Mouse (Mus musculus): Measurements from ENCODE around the gene Brca1. TPM values are rescaled to one million over a fixed set of nuclear protein-coding genes. Genes with fewer than 3 reads are reported as not detected.
A peak's percentile ranks its signal among the peaks of the same experiment; 100 is the strongest.

Brca1 gene
- polyA plus RNA-seq, 1 experiment from 2014 or later: 1.4 TPM

DNA sequence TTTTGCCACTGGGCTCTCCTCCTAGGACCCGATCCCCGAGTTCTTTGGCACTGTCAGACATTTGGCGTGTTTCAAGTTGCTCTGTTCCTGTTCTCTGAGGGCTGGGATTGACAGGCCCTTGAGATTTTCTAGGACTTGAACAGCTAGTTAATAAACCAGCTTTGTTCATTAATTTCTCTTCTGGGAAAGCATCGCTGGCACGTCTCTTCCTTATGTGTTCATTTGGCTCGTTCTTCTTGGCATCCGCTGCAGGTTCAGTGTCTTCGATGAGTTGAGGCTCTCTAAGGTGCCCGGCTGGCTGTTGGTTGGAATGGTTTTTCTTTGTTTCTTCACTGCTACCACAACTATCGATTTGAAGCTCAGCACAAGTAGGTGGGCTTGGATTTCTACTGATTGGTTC is 26.7 kb downstream of the Brca1 start:
- ATAC-seq (ENCODE audit: low FRiP score): no peak
- peaks cover 8% of the 10 kb centered on the region for H3K4me1 ChIP-seq
- H3K4me2 ChIP-seq: no peak overlapping the region
- H3K27me3 ChIP-seq (replicated peaks): no peaks in the 10 kb centered on the region
- no peak overlapping the region for H3K9ac ChIP-seq (replicated peaks)
- H3K9me3 ChIP-seq (replicated peaks): no peaks in the 10 kb centered on the region
- no peak overlapping the region for H3K4me3 ChIP-seq (replicated peaks)
- no peak overlapping the region for H3K27ac ChIP-seq (replicated peaks)
- WGBS: 82% methylated on average over 10 of the region's 10 CpGs
- no peaks in the 10 kb centered on the region for H3K36me3 ChIP-seq

DNA sequence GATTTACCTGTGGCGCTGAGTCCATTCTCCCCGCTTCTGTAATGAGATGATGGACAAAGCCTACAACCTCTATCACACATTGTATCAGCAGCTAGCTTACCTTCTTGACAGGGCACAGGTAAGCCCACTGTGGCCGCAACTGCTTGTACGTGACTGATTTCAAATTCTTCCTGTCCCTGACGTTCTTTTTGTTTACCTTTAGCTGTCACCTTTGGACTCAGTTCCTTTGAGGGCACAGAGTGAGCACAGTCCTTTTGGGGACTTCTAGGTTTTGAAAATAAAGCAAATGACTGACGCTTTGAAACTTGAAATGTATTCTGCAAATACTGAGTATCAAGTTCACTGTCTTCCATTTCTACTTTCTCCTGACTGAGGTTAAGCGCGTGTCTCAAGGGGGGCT is 27.3 kb downstream of the Brca1 start:
- H3K9ac ChIP-seq (replicated peaks): no peak overlapping the region
- no peak overlapping the region for H3K4me3 ChIP-seq (replicated peaks)
- H3K27me3 ChIP-seq (replicated peaks): no peaks in the 10 kb centered on the region
- ATAC-seq (ENCODE audit: low FRiP score): no peak
- 95% methylated on average over 8 of the region's 8 CpGs for WGBS
- H3K4me1 ChIP-seq: peaks cover 8% of the 10 kb centered on the region
- no peaks in the 10 kb centered on the region for H3K36me3 ChIP-seq
- H3K9me3 ChIP-seq (replicated peaks): no peaks in the 10 kb centered on the region
- no peak overlapping the region for H3K27ac ChIP-seq (replicated peaks)
- no peak overlapping the region for H3K4me2 ChIP-seq

DNA sequence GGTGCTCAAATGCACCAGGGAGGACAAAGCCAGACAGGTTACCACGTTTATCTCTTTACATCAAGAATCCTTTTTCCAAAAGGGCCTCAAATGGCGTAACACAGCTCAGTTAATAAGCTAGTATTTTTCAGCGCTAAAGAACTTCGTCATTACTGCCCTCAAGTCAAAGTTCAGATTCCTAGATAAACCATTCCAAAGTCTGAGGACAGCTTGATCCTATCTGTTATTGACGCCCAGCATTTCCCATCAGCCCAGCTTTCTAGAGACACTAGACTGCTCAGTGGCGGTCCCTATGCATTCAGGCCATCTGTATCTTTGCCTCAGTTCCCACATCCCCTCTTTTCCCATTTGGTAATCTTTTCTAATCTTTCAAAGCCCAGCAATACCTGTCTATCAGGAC is 32.4 kb downstream of the Brca1 start:
- 91% methylated on average over 6 of the region's 6 CpGs for WGBS
- Histone ChIP-seq H3K4me2 (no peak overlapping the region), H3K27me3 (replicated peaks) (no peaks in the 10 kb centered on the region), H3K4me3 (replicated peaks) (no peak overlapping the region), H3K9ac (replicated peaks) (no peak overlapping the region), H3K9me3 (replicated peaks) (no peaks in the 10 kb centered on the region), H3K36me3 (no peaks in the 10 kb centered on the region), H3K27ac (replicated peaks) (no peak overlapping the region), H3K4me1 (no peaks in the 10 kb centered on the region)
- no peak for ATAC-seq (ENCODE audit: low FRiP score)

GRCm38 (mm10) chr11:101518937-101519336 is 32.8 kb downstream of the Brca1 start:
- H3K27me3 ChIP-seq (replicated peaks): no peaks in the 10 kb centered on the region
- 76% methylated on average over 5 of the region's 5 CpGs for WGBS
- ATAC-seq (ENCODE audit: low FRiP score): no peak
- H3K4me1 ChIP-seq: no peaks in the 10 kb centered on the region
- H3K9ac ChIP-seq (replicated peaks): no peak overlapping the region
- H3K36me3 ChIP-seq: no peaks in the 10 kb centered on the region
- H3K9me3 ChIP-seq (replicated peaks): no peaks in the 10 kb centered on the region
- H3K4me2 ChIP-seq: no peak overlapping the region
- no peak overlapping the region for H3K4me3 ChIP-seq (replicated peaks)
- no peak overlapping the region for H3K27ac ChIP-seq (replicated peaks)

- no peaks in the 10 kb centered on the region for H3K36me3 ChIP-seq
- H3K4me1 ChIP-seq: no peaks in the 10 kb centered on the region
- no peak overlapping the region for H3K4me2 ChIP-seq
- no peaks in the 10 kb centered on the region for H3K9me3 ChIP-seq (replicated peaks)
- H3K9ac ChIP-seq (replicated peaks): no peak overlapping the region
- no peak overlapping the region for H3K4me3 ChIP-seq (replicated peaks)
- 93% methylated on average over 7 of the region's 7 CpGs for WGBS
- no peak overlapping the region for H3K27ac ChIP-seq (replicated peaks)
- no peaks in the 10 kb centered on the region for H3K27me3 ChIP-seq (replicated peaks)
- ATAC-seq (ENCODE audit: low FRiP score): no peak
These were observed 44.7 kb downstream of the Brca1 start for GRCm38 (mm10) chr11:101507090-101507489.

GRCm38 (mm10) chr11:101506269-101506780 is 45.4 kb downstream of the Brca1 start:
- no peaks in the 10 kb centered on the region for H3K27me3 ChIP-seq (replicated peaks)
- no peak for ATAC-seq (ENCODE audit: low FRiP score)
- no peak overlapping the region for H3K9ac ChIP-seq (replicated peaks)
- 72% methylated on average over 5 of the region's 5 CpGs for WGBS
- H3K36me3 ChIP-seq: no peaks in the 10 kb centered on the region
- no peaks in the 10 kb centered on the region for H3K9me3 ChIP-seq (replicated peaks)
- no peak overlapping the region for H3K4me2 ChIP-seq
- no peak overlapping the region for H3K27ac ChIP-seq (replicated peaks)
- no peaks in the 10 kb centered on the region for H3K4me1 ChIP-seq
- no peak overlapping the region for H3K4me3 ChIP-seq (replicated peaks)

DNA sequence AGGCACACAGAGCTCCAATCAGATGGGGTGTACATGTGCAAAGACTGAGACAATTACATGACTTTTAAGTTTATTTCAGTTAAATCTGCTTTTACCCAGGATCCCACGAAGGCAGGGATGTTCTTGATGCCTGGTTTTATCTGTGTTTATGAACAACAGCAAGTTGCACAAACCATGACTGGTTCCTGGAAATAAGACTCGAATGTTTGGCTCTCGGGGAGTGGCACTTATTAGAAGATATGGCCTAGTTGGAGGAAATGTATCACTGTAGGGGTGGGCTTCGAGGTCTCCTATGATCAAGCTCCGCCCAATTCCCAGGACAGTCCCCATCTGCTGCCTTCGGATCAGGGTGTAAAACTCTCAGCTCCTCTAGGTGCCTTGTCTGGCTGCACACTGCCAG is 65.6 kb downstream of the Brca1 start:
- 64% methylated on average over 6 of the region's 6 CpGs for WGBS
- H3K9me3 ChIP-seq (replicated peaks): no peaks in the 10 kb centered on the region
- H3K27ac ChIP-seq (replicated peaks): no peak overlapping the region
- H3K4me2 ChIP-seq: no peak overlapping the region
- no peak overlapping the region for H3K9ac ChIP-seq (replicated peaks)
- no peaks in the 10 kb centered on the region for H3K27me3 ChIP-seq (replicated peaks)
- no peaks in the 10 kb centered on the region for H3K36me3 ChIP-seq
- no peak overlapping the region for H3K4me3 ChIP-seq (replicated peaks)
- no peak for ATAC-seq (ENCODE audit: low FRiP score)
- no peaks in the 10 kb centered on the region for H3K4me1 ChIP-seq

DNA sequence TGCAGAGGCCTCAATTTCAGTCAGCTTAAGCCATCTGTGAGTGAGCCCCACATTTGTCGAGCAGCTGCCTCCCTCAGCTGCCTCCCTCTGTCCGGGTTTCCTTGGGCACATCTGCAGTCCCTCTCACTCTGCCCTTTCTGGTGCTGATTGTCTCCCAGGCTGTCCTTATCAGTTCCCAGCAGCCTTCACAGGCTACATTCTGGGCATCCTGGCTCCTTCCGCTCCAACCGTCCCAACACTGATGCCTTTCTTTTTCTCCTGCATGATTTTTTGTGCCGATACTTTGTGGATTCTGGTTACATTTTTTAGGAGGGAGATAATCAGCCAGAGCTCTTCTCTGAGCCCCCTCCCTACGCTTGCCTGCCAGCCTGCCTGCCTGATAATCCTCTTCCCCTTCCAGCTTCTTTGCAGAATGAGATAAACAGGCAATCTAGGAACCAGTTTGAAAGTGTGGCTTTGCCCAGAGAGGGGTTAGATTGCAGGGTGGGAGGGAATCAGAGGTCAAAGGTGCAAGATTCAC is 66.2 kb downstream of the Brca1 start:
- no peak for ATAC-seq (ENCODE audit: low FRiP score)
- Histone ChIP-seq H3K4me1 (no peaks in the 10 kb centered on the region), H3K9ac (replicated peaks) (no peak overlapping the region), H3K27ac (replicated peaks) (no peak overlapping the region), H3K4me2 (no peak overlapping the region), H3K36me3 (no peaks in the 10 kb centered on the region), H3K27me3 (replicated peaks) (no peaks in the 10 kb centered on the region), H3K9me3 (replicated peaks) (no peaks in the 10 kb centered on the region), H3K4me3 (replicated peaks) (no peak overlapping the region)
- WGBS: 48% methylated on average over 6 of the region's 6 CpGs

GRCm38 (mm10) chr11:101484814-101485213 is 66.9 kb downstream of the Brca1 start:
- Histone ChIP-seq H3K27me3 (replicated peaks) (no peaks in the 10 kb centered on the region), H3K4me1 (no peaks in the 10 kb centered on the region), H3K4me2 (no peak overlapping the region), H3K9me3 (replicated peaks) (no peaks in the 10 kb centered on the region), H3K27ac (replicated peaks) (no peak overlapping the region), H3K9ac (replicated peaks) (no peak overlapping the region), H3K36me3 (no peaks in the 10 kb centered on the region), H3K4me3 (replicated peaks) (no peak overlapping the region)
- 90% methylated on average over 7 of the region's 7 CpGs for WGBS
- no peak for ATAC-seq (ENCODE audit: low FRiP score)

DNA sequence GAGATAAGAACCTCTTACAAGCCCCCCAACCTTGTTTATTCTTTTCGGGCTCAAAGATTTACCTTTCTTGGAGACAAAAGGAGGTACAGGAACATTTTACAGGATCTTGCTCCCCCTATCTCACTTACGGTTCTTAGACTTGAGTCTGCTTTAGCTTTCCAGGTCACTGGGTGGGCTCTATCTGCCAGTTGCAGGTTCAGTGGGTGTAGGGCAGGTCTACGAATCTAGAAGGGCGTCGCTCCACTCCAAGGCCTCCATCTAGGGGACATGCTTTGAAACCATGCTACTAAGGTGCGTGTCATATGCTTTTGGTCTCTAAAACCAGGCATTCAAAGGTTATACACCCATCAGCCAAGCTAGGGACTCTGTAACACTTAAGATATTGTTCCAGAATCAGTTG is 67.5 kb downstream of the Brca1 start:
- 67% methylated on average over 6 of the region's 6 CpGs for WGBS

GRCm38 (mm10) chr11:101483804-101484203 is 68.0 kb downstream of the Brca1 start:
- no peak overlapping the region for H3K4me3 ChIP-seq (replicated peaks)
- H3K9ac ChIP-seq (replicated peaks): 0 out of 2 replicates have a peak overlapping the region, but pooled peaks have one; percentile 10
- H3K27ac ChIP-seq (replicated peaks): no peak overlapping the region
- no peaks in the 10 kb centered on the region for H3K36me3 ChIP-seq
- 14% methylated on average over 3 of the region's 3 CpGs for WGBS
- H3K27me3 ChIP-seq (replicated peaks): no peaks in the 10 kb centered on the region
- no peak overlapping the region for H3K4me2 ChIP-seq
- no peak for ATAC-seq (ENCODE audit: low FRiP score)
- H3K4me1 ChIP-seq: no peaks in the 10 kb centered on the region
- no peaks in the 10 kb centered on the region for H3K9me3 ChIP-seq (replicated peaks)

More for the DNA sequence above, 67.5 kb downstream of the Brca1 start:
- H3K27ac ChIP-seq (replicated peaks): no peak overlapping the region
- H3K4me1 ChIP-seq: no peaks in the 10 kb centered on the region
- H3K9me3 ChIP-seq (replicated peaks): no peaks in the 10 kb centered on the region
- H3K4me3 ChIP-seq (replicated peaks): no peak overlapping the region
- H3K4me2 ChIP-seq: no peak overlapping the region
- H3K36me3 ChIP-seq: no peaks in the 10 kb centered on the region
- no peak overlapping the region for H3K9ac ChIP-seq (replicated peaks)
- no peaks in the 10 kb centered on the region for H3K27me3 ChIP-seq (replicated peaks)
- no peak for ATAC-seq (ENCODE audit: low FRiP score)

DNA sequence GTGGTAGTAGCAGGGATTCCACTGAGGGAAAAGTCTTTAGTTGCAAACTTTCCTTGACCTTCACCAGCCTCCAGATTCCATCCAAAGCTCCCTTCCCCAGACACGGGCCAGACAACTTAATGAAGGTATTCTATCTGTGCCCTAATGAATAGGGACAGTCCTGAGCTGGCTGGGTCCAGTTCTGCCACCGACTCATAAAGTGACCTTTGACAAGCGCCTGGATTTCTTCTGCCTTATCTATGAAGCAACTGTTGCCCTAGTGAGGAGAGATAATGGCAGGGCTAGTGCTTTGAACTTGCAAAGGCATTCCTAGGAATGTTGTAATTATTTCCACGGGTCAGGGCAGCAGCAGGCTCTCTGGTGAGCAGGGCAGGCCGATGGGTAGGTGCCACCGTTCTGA is 70.8 kb downstream of the Brca1 start:
- Histone ChIP-seq H3K27ac (replicated peaks) (no peak overlapping the region), H3K4me2 (no peak overlapping the region), H3K27me3 (replicated peaks) (no peaks in the 10 kb centered on the region), H3K36me3 (no peaks in the 10 kb centered on the region), H3K9ac (replicated peaks) (no peak overlapping the region), H3K4me1 (peaks cover 10% of the 10 kb centered on the region; the same call in 1 of the 2 replicates), H3K4me3 (replicated peaks) (no peak overlapping the region), H3K9me3 (replicated peaks) (no peaks in the 10 kb centered on the region)
- ATAC-seq (ENCODE audit: low FRiP score): no peak
- WGBS: 77% methylated on average over 6 of the region's 6 CpGs
